Mouse (Mus musculus): ENCODE measurements at regions not wholly inside any gene's neighbourhood (a gene's known extent, or its start where the extent isn't known, plus 50 kb on each side); places are given as distances from the start of the nearest gene placed in this dataset.

DNA sequence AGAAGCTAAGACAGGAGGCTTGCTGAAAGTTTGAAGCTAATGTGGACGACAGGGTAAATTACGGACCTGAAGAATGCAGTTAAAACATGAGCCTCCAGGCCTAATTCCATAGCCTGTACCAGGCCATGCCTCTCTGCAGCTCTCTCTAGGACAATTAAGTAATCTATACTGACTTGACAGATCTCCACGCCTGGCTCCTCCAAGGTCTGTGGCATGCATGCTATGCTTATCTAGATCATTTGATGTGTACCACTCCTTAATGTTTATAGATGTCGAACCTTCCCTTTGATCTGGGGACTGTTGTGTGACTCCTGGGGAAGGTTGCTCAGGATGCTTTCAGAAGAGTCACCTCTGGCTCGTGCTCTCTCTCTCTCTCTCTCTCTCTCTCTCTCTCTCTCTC lies 62.2 kb upstream of the Cd55 start:
- DNase-seq (ENCODE audit: extremely low spot score in 1 of 2, low spot score in 1 of 2), result no peak

- peak in 1 of 2 experiments; percentile 16 for DNase-seq (ENCODE audit: extremely low spot score in 1 of 2, low spot score in 1 of 2)
Measured at GRCm38 (mm10) chr1:130517868-130518267, 55.3 kb upstream of the Cd55 start.

DNA sequence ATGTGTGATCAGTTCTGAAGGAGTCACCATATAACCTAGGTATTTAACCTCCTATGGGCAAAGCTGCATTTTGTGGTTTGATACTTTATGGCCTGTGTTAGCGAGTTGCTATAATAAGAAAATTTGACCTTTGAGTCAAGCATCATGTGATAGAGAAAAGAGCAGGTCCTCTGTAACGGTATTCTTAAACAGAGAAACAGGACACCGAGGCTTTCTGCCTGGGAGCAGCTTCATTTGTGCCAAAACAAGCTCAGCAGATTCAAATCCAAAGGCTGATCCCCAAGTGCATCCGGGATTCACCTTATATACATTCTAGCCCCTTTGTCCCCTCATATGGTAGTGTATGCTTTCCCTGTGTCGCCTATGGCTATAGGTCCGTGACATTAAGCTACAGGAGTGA lies 54.1 kb upstream of the Cd55 start:
- no peak for DNase-seq (ENCODE audit: extremely low spot score in 1 of 2, low spot score in 1 of 2)

DNA sequence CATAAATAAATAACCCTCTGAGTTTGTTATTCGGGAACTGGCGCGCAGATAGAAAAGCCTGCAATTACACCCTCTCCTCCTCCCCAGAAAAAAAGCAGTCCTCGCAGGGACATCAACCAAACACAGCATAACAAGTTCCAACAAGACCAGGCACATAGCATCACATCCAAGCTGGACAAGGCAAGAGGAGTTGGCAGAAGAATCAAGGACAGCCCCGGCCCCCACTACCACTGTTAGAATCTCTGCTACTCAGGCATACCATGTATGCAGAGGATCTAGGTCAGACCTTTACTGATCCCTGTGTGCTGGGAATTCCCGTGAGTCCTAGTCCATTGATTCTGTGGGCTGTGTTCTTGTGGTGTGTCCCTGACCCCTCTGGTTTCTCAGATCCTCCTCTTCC lies 52.8 kb upstream of the Cd55 start:
- no peak for DNase-seq (ENCODE audit: extremely low spot score in 1 of 2, low spot score in 1 of 2)

DNA sequence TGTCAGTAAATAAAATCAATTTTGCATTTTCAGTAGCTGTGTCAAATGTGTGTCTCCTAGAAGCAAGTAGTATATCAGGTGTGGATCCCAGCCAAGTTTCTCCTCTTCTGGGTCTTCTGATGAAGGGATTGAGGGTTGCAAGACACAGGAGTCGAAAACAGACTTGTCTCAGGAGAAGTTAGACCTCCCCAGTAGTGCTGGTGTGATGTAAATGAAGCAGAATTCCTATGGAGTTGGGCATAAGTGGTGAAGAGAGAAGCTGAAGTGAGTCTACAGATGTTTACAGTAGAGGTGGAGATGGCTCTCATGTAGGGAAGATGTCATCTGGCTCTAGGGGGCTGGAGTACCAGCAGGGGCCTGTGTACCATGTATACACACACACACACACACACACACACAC lies 50.9 kb upstream of the Cd55 start:
- DNase-seq (ENCODE audit: extremely low spot score in 1 of 2, low spot score in 1 of 2), result no peak

GRCm38 (mm10) chr1:130512798-130513405 lies 50.4 kb upstream of the Cd55 start:
- no peak for DNase-seq (ENCODE audit: extremely low spot score in 1 of 2, low spot score in 1 of 2)

Data from frontal cortex, adult 2 months (tissue).